Mouse (Mus musculus): ENCODE measurements at regions not wholly inside any gene's neighbourhood (a gene's known extent, or its start where the extent isn't known, plus 50 kb on each side); places are given as distances from the start of the nearest gene placed in this dataset.

DNA sequence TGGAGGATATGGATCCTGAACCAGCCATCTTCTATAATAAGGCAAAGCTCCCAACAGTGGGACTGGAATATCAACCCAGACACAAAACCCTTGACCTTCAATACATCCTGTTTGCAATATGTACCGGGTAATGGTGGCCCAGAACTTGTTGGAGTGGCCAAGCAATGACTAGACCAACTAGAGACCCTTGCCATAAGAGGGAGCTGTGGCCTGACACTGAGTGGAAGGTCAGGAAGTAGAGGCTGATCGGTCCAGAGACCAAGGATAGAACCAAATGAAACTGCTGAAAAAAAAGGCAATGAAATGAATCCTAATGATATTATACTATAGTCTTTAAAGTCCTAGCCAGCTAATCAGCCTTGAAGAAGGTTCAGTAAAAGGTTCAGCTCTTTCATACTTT, 57.2 kb upstream of the Cav2 start:
- no peak for DNase-seq (ENCODE audit: low read depth, low spot score)
- no peak for TF ChIP-seq CTCF (IDR thresholded peaks at IDR 0.05)
- in situ Hi-C loops (cut with MboI; ENCODE audit: low pct_unique_long_range_greater_than_20kb) = no loop called here
- no peaks in the 10 kb centered on the region for H3K27me3 ChIP-seq
- POLR2A ChIA-PET = interaction anchor here (2.0 kb wide), 1 partner anchor 83 kb away, joined by 7 read pairs; the partner anchor contains the start of gene Cav1
- no peak for ATAC-seq
- CTCF ChIA-PET = interaction anchor here (1.0 to 1.6 kb wide), 2 partner anchors 8 to 11 kb away, joined by 3 read pairs; no protein-coding TSS in a partner anchor

DNA sequence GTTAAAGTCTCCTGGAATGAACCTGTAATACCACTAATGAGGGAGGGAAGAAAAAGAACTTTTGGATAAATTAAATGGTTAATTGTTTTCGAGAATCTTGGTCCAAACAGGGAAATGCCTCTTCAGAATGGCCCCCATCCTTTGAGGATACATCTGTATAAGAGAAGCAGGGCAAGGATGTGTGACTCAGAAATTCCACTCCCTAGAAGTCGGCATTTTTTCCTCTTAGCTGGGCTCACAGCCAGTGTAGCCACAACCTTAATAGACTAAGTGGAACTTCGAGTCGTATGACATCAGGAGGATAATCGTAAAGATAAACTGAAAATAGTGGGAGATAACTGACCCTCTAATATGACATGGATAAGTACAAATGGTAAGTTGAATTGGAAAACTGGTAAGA, 56.1 kb upstream of the Cav2 start:
- no peak for TF ChIP-seq CTCF (IDR thresholded peaks at IDR 0.05)
- no peaks in the 10 kb centered on the region for H3K27me3 ChIP-seq
- DNase-seq (ENCODE audit: low read depth, low spot score) = peak; percentile 80
- ChIA-PET CTCF (interaction anchor here (1.0 to 1.6 kb wide), 2 partner anchors 10 to 12 kb away, joined by 3 read pairs; no protein-coding TSS in a partner anchor), POLR2A (interaction anchor here (2.0 kb wide), 1 partner anchor 82 kb away, joined by 7 read pairs; the partner anchor contains the start of gene Cav1)
- peak; percentile 91 for ATAC-seq
- in situ Hi-C loops (cut with MboI; ENCODE audit: low pct_unique_long_range_greater_than_20kb) = no loop called here

GRCm38 (mm10) chr6:17226483-17226882, 54.5 kb upstream of the Cav2 start:
- TF ChIP-seq CTCF (IDR thresholded peaks at IDR 0.05) = no peak
- CTCF ChIA-PET = interaction anchor here (1.0 kb wide), 1 partner anchor 82 kb away, joined by 3 read pairs; no protein-coding TSS in a partner anchor
- POLR2A ChIA-PET = no interaction called here

More at GRCm38 (mm10) chr6:17226483-17226882, 54.5 kb upstream of the Cav2 start:
- no peaks in the 10 kb centered on the region for H3K27me3 ChIP-seq
- ATAC-seq = peak; percentile 70
- in situ Hi-C loops (cut with MboI; ENCODE audit: low pct_unique_long_range_greater_than_20kb) = no loop called here
- no peak for DNase-seq (ENCODE audit: low read depth, low spot score)
